Mouse (Mus musculus) urinary bladder, postnatal 36 days (tissue): Measurements from ENCODE around the gene Adam19.
"Not testable (repeated sequence)": the region's sequence is repeated elsewhere in the genome, so short reads cannot be mapped to it uniquely, and the experiment has no call there.

Source experiments
- DNase-seq, 2 experiments: peaks; one replicate each; pipeline ENCODE4 v3.0.0; 2022; ENCODE audit warnings: low spot score in 2 of 2, mixed read lengths in 1 of 2

Gene Adam19

GRCm38 (mm10) chr11:46131022-46131986 lies 75.5 kb downstream of the Adam19 start:
- DNase-seq = no peak

GRCm38 (mm10) chr11:46134899-46135298 lies 79.1 kb downstream of the Adam19 start:
- no peak for DNase-seq

- no peak for DNase-seq
Observed at GRCm38 (mm10) chr11:46143342-46143741, 87.5 kb downstream of the Adam19 start.

- no peak for DNase-seq
Observed at GRCm38 (mm10) chr11:46145163-46145875, 89.5 kb downstream of the Adam19 start.

- DNase-seq = no peak
Observed at GRCm38 (mm10) chr11:46146619-46147018, 90.8 kb downstream of the Adam19 start.

- DNase-seq = no peak
Observed at GRCm38 (mm10) chr11:46156945-46157344, 101.2 kb downstream of the Adam19 start.

- no peak for DNase-seq
Observed at GRCm38 (mm10) chr11:46157462-46157861, 101.7 kb downstream of the Adam19 start.

GRCm38 (mm10) chr11:46165866-46166585 lies 110.2 kb downstream of the Adam19 start, which contains the start of gene Nipal4:
TSS of gene Nipal4 (minus strand) at chr11:46166508.
- peak; percentile 69 to 71 for DNase-seq

GRCm38 (mm10) chr11:46168506-46168905 lies 112.7 kb downstream of the Adam19 start:
- peak; percentile 42 to 52 for DNase-seq

GRCm38 (mm10) chr11:46169908-46170307 lies 114.1 kb downstream of the Adam19 start:
- no peak for DNase-seq

GRCm38 (mm10) chr11:46172128-46172527 lies 116.3 kb downstream of the Adam19 start:
- DNase-seq = no peak

GRCm38 (mm10) chr11:46176155-46176554 lies 120.4 kb downstream of the Adam19 start:
- no peak for DNase-seq

- DNase-seq = peak in 1 of 2 experiments; percentile 47
Observed at GRCm38 (mm10) chr11:46177246-46178043, 121.7 kb downstream of the Adam19 start.

- DNase-seq = not testable (repeated sequence)
Observed at GRCm38 (mm10) chr11:46182031-46182430, 126.2 kb downstream of the Adam19 start.

- no peak for DNase-seq
Observed at GRCm38 (mm10) chr11:46184946-46185345, 129.2 kb downstream of the Adam19 start.

GRCm38 (mm10) chr11:46185486-46185885 lies 129.7 kb downstream of the Adam19 start:
- DNase-seq = no peak

GRCm38 (mm10) chr11:46188283-46188682 lies 132.5 kb downstream of the Adam19 start:
- no peak for DNase-seq

- no peak for DNase-seq
Observed at GRCm38 (mm10) chr11:46194175-46194574, 138.4 kb downstream of the Adam19 start.
